Mouse (Mus musculus) spleen, postnatal 14 days (tissue): ENCODE data around the gene Rph3a.
"Not testable (repeated sequence)": the region's sequence is repeated elsewhere in the genome, so short reads cannot be mapped to it uniquely, and the experiment has no call there.

ENCODE experiments used
- DNase-seq, 2 experiments: peaks; one replicate each; pipeline ENCODE4 v3.0.0; 2021 to 2022; ENCODE audit warnings: low spot score in 2 of 2

The Rph3a gene

DNA sequence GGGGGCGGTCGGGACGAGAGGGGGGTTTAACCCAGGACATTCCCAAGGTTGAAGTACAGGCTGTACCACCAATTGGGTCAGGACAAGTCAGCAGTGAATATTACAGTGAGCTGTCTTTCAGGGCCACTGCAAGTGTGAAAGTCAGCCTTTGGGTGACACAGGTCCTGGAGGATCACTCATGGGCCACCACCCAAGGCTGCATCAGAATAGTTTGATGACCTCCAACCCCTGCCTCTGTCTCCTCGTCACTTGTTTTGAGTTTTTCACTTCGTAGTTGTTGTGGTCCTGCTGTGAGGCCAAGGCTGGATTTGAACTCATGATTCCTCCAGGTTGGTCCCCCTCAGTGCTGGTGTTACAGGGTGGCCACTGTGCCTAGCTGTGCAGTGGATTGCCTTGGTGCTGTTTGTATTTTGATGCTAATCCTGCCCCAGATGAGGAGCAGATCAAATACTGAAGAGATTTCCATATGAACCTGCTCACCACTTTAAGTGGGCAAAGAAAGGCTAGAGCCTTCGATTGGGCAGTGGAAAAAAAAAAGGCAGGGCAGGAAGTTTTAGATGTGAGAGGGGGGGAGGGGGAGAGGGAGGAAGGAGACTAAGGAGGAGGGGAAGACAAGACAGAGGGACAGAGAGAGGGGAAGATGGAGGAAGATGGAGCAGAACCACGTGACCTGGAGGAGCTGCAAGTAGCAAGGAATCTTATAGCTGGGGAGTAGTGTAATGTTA, 101.5 kb downstream of the Rph3a start:
- no peak for DNase-seq

DNA sequence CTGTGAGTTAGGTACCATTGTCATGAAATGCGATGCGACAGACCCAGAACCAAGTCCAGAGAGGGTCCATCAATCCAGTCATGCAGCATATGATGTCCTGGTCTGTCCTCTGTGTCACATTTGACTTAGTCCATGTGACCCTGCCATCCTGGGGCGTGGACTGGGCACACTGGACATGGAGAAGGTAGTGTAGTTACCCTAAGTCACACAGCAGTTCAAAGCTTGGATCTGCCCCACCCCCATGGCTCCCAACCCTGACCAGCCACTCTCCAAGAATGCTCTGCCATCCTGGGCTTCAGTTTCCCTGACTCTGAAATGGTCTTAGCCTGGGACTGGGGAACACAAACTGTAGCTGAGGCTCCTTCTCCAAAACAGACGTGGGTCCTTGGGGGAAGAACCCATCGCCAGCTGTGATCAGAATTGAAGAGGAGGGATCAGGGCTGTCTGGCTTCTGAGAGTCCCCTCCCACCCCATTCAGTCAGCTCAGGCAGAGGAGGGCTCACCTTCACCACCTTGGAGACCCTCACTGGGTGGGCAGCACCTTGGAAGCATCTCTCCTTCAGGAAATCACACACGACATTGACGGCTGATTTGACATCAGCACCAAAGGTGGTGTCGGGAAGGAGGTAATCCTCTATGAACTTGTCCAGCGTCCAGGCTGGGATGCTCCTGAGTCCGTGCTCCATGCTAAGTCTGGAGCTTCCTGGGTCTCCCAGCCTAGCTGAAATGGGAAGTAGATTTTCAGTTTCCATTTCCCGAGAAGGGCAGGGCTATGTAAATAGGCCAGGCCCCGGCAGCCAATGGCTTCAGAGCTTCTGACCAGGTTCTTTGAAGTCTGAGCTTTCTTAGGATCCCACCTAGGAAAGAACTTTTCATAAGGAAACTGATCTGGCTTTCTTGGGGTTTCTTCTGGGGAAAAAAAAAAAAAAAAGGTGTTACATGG, 102.8 kb downstream of the Rph3a start, which contains the start of gene Oas1a:
Gene Oas1a (minus strand): TSS at position 731 of the 943 bp plus-strand sequence.
- not testable (repeated sequence) for DNase-seq

DNA sequence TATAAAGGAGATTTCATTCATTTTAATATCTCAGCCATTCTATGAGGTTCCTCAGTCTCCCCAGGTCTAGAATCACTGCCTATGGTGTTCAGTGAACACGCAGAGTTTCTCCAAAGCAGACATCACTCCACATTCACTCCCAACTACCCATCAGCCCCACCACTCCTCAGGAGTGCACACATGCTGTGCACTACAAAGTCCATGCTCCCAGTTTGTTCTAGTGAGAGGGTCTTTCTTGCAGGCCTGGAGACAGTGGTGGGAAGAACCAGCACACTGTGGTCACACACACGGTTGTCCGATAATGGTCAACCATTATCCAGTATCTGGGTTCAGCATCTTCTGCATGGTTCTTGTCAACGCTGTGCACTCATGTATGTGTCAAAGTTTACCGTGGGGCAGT, 107.8 kb downstream of the Rph3a start:
- DNase-seq = no peak

DNA sequence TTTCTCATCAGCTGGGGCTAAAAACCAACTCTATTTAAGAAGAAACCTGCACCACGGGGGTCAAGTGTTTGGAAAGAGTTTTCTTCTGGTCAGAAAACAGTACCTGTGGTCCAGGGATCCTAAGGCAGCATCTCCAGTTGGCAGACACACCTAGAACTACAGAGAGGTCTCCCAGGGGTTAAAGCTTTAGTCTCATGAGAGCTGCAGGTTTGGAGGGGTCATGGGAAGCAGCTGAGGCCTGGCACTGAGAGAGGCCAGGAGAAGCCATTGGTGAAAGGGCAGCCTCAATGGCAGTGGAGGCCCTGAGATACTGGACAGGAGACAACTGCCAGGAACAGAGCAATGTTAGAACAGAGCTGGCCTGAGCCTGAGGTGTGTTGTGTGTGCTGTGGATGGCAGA, 109.2 kb downstream of the Rph3a start:
- no peak for DNase-seq

DNA sequence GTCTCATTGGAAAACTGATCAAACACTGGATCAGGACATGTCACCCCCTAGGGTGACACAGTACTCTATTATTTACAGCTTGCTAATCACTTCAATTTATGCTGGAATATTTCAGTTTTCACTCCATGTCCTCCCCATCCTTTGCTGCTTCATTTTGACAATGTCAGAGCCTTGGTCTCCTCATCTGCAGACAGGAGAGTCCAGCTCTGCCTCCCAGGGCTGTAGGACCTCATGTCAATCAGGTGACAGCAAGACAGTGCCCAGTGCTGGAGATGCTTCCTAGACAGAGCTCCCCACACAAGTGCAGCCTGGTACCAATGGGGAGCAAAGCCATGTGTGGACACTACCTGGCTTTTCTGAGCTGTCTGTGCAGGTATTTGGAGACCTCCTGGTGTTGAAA, 111.2 kb downstream of the Rph3a start:
- DNase-seq = no peak

DNA sequence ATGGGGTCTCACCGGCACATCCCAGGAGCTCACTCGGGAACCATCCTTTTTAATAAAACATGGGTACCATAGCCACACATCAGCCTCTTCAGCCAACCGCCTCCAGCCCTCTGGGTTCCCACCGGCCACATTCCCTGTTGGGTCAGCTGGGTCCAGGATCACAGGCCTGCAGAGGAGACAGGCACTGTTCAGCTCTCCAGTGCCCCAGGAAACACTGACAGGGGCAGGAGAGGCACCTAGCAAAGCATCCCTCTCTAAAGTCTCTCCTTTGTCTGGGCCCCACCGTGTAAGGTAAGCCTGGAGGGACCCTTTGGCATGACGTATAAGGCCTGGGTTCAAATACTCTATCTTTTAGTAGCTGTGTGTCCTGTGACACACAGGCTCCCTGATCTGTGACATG, 111.6 kb downstream of the Rph3a start:
- no peak for DNase-seq

DNA sequence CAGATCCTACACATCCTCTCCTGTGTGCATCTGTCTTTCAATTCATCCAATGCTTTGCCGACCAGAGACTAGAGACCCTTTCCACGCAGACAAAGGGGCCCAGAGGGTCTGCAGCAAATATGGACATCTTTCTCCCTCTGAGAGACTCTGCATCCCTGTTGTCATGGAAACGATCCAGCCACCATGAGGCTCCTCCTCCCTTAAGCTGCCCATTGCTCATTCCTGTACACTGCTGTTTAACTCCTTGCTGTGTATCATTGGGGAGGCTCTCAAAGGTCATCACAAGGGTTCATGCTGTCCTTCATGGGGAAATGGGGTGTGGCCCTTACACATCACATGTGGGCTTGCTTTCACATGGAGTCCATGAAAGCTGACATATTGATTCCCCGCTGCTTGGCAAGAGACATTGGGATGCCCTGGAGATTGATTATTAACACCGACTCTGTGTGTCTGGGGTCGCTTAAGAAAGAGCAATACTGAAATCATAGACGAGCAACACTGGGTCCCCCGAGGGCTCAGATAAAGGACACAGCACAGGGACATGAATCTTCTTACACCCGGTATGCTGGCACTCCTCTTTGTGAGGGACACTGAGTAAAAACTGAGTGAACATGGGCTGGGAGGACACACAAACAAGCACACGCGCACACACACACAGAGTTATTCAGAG, 114.5 kb downstream of the Rph3a start:
- no peak for DNase-seq

DNA sequence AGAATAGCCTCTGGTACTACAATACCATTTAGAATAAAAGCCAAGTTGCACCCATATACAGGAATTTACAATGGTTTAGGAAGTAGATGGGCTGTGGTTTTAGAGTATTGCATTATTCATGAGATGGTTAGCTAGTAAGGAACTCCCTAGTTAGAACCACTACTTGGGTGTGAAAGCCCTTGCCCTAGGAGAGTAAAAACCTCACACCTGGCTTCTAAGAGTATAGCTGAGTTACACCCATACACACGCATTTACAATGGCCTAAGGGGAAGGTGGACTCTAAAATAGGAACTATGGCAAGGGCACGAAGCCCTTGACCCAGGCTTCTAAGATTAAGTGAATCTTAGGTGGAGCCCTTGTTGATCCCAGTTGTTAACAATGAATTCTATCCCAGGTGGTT, 115.2 kb downstream of the Rph3a start:
- not testable (repeated sequence) for DNase-seq

DNA sequence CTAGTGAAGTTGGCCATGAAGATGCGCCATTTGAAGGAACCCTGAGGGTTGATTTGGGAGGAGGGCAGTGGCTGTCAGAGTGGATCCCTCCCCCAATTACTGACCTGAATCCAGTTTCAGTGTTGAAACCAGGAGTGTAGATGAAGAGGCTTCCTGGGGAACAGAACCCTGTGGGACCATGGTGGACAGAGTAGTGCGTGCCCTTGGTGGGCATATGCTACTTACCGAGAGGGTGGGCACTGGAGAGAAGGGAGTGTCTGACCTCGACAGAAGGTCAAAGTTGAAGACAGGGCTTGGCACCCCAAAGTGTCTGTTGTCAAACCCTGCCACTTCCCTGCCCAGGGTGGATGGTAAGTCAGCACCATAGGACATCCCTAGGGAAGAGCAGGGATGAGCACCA, 116.0 kb downstream of the Rph3a start:
- not testable (repeated sequence) for DNase-seq

DNA sequence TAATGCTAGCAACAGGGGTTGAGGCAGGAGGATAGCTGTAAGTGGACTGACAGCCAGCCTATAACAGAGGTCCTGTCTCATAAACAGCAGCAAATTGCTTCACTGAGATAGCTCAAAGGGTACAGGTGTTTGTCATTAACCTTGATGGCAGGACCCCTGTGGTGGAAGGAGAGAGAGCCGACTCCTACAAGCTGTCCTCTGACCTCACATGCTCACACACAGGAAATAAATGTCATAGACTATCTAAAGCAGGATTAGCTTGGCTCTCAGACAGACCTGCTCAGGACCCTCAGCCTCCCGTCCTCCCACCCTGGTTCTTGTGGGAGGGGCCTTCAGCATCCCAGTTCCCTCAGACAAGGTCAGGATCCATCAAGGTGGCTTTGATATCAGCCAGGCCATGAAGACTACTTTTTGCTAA, 117.6 kb downstream of the Rph3a start:
- no peak for DNase-seq

DNA sequence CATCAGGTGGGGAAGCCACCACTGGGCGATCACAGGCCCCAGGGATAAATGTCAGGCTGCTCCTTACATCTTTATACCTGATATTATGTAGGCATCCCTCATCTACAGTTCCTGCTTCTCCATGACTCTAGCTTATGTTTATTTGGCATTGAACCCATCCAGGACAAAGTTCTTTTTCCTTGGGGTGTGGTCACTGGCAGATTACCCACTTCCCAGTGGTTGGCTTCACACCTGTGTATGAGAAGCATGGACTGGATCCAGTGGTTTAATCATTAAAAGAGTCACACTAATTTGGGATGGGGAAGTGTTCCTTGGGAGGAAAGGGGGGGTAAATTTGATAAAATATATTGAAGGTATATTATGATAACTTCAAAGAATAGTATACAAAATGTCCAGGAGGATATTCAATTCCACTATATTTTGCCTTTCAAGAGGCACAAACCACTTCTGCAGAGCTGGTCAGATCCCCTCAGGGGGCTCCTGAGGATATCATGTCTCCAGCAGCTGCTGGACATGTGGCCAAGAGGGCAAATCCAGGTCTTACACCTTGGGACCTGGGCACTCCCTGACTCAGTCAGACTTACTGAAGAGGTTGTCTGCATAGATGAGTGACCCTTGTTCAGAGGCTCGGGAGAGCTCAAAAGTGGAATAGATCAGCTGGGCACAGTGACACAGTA, 118.2 kb downstream of the Rph3a start:
- DNase-seq = not testable (repeated sequence)

DNA sequence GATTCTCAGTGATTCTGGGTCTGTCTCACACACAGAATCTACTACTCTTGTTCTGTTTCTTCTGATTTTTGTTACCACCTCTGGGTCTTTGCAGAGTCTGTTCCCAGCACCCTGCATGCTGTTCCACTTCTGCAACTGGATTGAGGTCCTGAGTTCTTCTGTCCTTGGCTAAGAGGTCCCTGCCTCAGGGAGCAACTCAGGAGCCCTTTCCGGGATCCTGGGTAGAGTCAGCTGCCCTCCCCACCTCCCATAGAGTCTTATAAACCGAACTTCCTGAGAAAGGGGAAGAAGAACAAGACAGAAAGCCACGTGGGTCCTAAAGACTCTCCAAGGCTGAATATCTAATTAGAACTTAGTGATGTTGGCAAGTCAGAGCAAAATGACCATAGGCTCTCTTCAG, 118.9 kb downstream of the Rph3a start:
- no peak for DNase-seq
